Mouse (Mus musculus): Measurements from ENCODE around the gene Plb1.

DNA sequence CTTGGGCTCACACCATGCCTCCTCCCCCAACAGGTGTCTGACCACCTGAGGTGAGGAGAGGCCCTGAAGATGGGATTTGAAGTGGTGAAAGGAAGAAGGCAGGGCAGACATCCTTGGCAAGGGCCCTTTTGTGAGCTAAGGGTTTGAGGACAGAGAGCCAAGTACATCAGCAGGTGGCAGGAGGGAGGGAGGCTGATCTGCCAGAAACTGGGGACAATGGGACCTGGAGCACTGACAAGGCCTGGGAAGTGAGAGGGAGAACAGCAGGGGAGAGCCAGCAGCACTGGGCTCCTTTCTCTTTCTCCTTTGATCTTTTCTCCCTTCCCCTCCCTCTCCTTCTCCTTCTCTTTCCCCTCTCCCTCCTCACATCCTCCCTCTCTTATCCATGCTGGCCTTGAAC is 55.5 kb downstream of the Plb1 start:
- TF ChIP-seq ZNF384 (IDR thresholded peaks at IDR 0.05; ENCODE audit: low read depth, low read length) = no peak
- no peak for TF ChIP-seq ZC3H11A (IDR thresholded peaks at IDR 0.05; ENCODE audit: borderline replicate concordance, low read depth, low read length)
- no peak for TF ChIP-seq HCFC1 (IDR thresholded peaks at IDR 0.05; ENCODE audit: borderline replicate concordance, insufficient read depth, low read length)
- no peak for TF ChIP-seq CHD2 (IDR thresholded peaks at IDR 0.05; ENCODE audit: low read depth, low read length)
- TF ChIP-seq MAFK (IDR thresholded peaks at IDR 0.05; ENCODE audit: insufficient read depth, low read depth, low read length) = no peak

All from ES-E14 (cell line).